Mouse (Mus musculus) small intestine, adult 2 months (tissue): Measurements from ENCODE around the gene Cst7. TPM values are rescaled to one million over a fixed set of nuclear protein-coding genes. Genes with fewer than 3 reads are reported as not detected.
"Not testable (repeated sequence)": the region's sequence is repeated elsewhere in the genome, so short reads cannot be mapped to it uniquely, and the experiment has no call there.

ENCODE experiments used
- H3K27ac ChIP-seq: fragments of 200-500 bp; 2 replicates; pipeline ENCODE4 v1.5.1; 2012; ENCODE audit warnings: low read depth, low read length, control low read depth, inconsistent platforms; ENCODE audit not compliant: insufficient read depth
- H3K27me3 ChIP-seq: fragments of 200-500 bp; 2 replicates; pipeline ENCODE4 v1.6.1; 2012; ENCODE audit warnings: mild to moderate bottlenecking, moderate library complexity, low read length, inconsistent platforms; ENCODE audit not compliant: control insufficient read depth, insufficient read depth
- H3K36me3 ChIP-seq: fragments of 200-500 bp; 2 replicates; pipeline ENCODE4 v1.6.1; 2012; ENCODE audit warnings: mild to moderate bottlenecking, low read length, control low read depth, inconsistent platforms; ENCODE audit not compliant: control insufficient read depth, insufficient read depth
- H3K4me1 ChIP-seq: fragments of 200-500 bp; 2 replicates; pipeline ENCODE4 v1.6.1; 2012; ENCODE audit warnings: low read length, inconsistent platforms, mixed read lengths; ENCODE audit not compliant: control insufficient read depth, insufficient read depth, insufficient read length
- H3K4me3 ChIP-seq: fragments of 200-500 bp; 2 replicates; pipeline ENCODE4 v1.5.1; 2012; ENCODE audit warnings: low read depth, mild to moderate bottlenecking, control low read depth, inconsistent platforms, low read length, moderate library complexity
- CTCF ChIP-seq: fragments of 200-500 bp; IDR thresholded peaks from 2 replicates; pipeline ENCODE4 v1.5.1; 2012; ENCODE audit warnings: low read depth, mild to moderate bottlenecking, control low read depth, inconsistent platforms, low read length, moderate library complexity, mixed read lengths; ENCODE audit not compliant: insufficient replicate concordance, insufficient read length; ENCODE audit errors: extremely low read depth
- POLR2A ChIP-seq: fragments of 200-500 bp; IDR thresholded peaks from 2 replicates; pipeline ENCODE4 v1.6.1; 2012; ENCODE audit warnings: low read depth, mild to moderate bottlenecking, control low read depth, inconsistent platforms, low read length, moderate library complexity
- WGBS: fragments of 180-500 bp; shearing (Covaris S2); methylation state at CpG from one replicate; pipeline ENCODE4 v1.1.7; 2018; 5-methylcytosine and 5-hydroxymethylcytosine counted together
- polyA plus RNA-seq: library from polyadenylated mRNA; depleted of rRNA; stranded (reverse); fragments of >200 nt; gene quantifications from 2 replicates; pipeline ENCODE4 v1.2.3, GENCODE M21; 2012; rRNA removed

Gene Cst7
- 2.8 and 3.5 TPM in 2 replicates for polyA plus RNA-seq

GRCm38 (mm10) chr2:150569847-150570590, at the start of gene Cst7:
Cst7 (plus strand) TSS chr2:150570415.
- TF ChIP-seq POLR2A (no peak), CTCF (no peak)
- Histone ChIP-seq H3K36me3 (no peaks in the 10 kb centered on the region), H3K27ac (0 out of 2 replicates have a peak within 1 kb of the TSS, but pooled peaks have one; percentile 18)

GRCm38 (mm10) chr2:150525703-150526207, 44.5 kb upstream of the Cst7 start:
- no peaks in the 10 kb centered on the region for H3K4me1 ChIP-seq
- H3K4me3 ChIP-seq = no peak overlapping the region
- no peak overlapping the region for H3K27ac ChIP-seq
- TF ChIP-seq POLR2A (no peak), CTCF (no peak)
- H3K27me3 ChIP-seq = peaks cover 10% of the 10 kb centered on the region
- WGBS = 5% methylated on average over 42 of the region's 42 CpGs
- H3K36me3 ChIP-seq = no peaks in the 10 kb centered on the region

More at GRCm38 (mm10) chr2:150569847-150570590, at the start of gene Cst7:
- WGBS = 55% methylated on average over 11 of the region's 11 CpGs
- Histone ChIP-seq H3K4me3 (peak within 1 kb of the TSS; percentile 50), H3K4me1 (no peaks in the 10 kb centered on the region), H3K27me3 (no peaks in the 10 kb centered on the region)

GRCm38 (mm10) chr2:150549576-150549975, 20.6 kb upstream of the Cst7 start:
- H3K27me3 ChIP-seq, H3K4me3 ChIP-seq, H3K36me3 ChIP-seq, H3K27ac ChIP-seq, H3K4me1 ChIP-seq: not testable (repeated sequence)
- 65% methylated on average over 10 of the region's 10 CpGs for whole genome bisulfite sequencing

GRCm38 (mm10) chr2:150558568-150558967, 11.6 kb upstream of the Cst7 start:
- no peaks in the 10 kb centered on the region for H3K27me3 ChIP-seq
- 53% methylated on average over 3 of the region's 3 CpGs for WGBS
- TF ChIP-seq POLR2A (no peak), CTCF (no peak)
- no peak overlapping the region for H3K27ac ChIP-seq
- no peaks in the 10 kb centered on the region for H3K36me3 ChIP-seq
- H3K4me1 ChIP-seq = no peaks in the 10 kb centered on the region
- no peak overlapping the region for H3K4me3 ChIP-seq

- 23% methylated on average over 2 of the region's 2 CpGs for WGBS
- Histone ChIP-seq H3K36me3 (no peaks in the 10 kb centered on the region), H3K4me1 (no peaks in the 10 kb centered on the region), H3K4me3 (no peak overlapping the region), H3K27me3 (no peaks in the 10 kb centered on the region), H3K27ac (no peak overlapping the region)
- TF ChIP-seq POLR2A = no peak
- no peak for TF ChIP-seq CTCF
These were observed 3.2 kb upstream of the Cst7 start for GRCm38 (mm10) chr2:150567051-150567450.

GRCm38 (mm10) chr2:150570761-150571160, 546 bp downstream of the Cst7 start:
- H3K27me3 ChIP-seq = no peaks in the 10 kb centered on the region
- no peaks in the 10 kb centered on the region for H3K36me3 ChIP-seq
- H3K27ac ChIP-seq = no peak overlapping the region
- WGBS = 83% methylated on average over 2 of the region's 2 CpGs
- no peaks in the 10 kb centered on the region for H3K4me1 ChIP-seq
- no peak overlapping the region; the same call in 1 of the 2 replicates for H3K4me3 ChIP-seq
- TF ChIP-seq CTCF (no peak), POLR2A (no peak)

- TF ChIP-seq POLR2A = no peak
- TF ChIP-seq CTCF = no peak
- Histone ChIP-seq H3K27ac (no peak overlapping the region), H3K4me3 (no peak overlapping the region), H3K36me3 (no peaks in the 10 kb centered on the region), H3K27me3 (no peaks in the 10 kb centered on the region), H3K4me1 (no peaks in the 10 kb centered on the region)
- 89% methylated on average over 3 of the region's 3 CpGs for WGBS
These were observed 2.2 kb downstream of the Cst7 start for GRCm38 (mm10) chr2:150572463-150572862.
